Mouse (Mus musculus) small intestine, adult 2 months (tissue): ENCODE results near the gene D430041D05Rik. TPM values are rescaled to one million over a fixed set of nuclear protein-coding genes. Genes with fewer than 3 reads are reported as not detected.
A peak's percentile ranks its signal among the peaks of the same experiment; 100 is the strongest.
"Not testable (repeated sequence)": the region's sequence is repeated elsewhere in the genome, so short reads cannot be mapped to it uniquely, and the experiment has no call there.

Source experiments
- H3K27ac ChIP-seq: fragments of 200-500 bp; 2 replicates; pipeline ENCODE4 v1.5.1; 2012; ENCODE audit warnings: low read depth, low read length, control low read depth, inconsistent platforms; ENCODE audit not compliant: insufficient read depth
- H3K27me3 ChIP-seq: fragments of 200-500 bp; 2 replicates; pipeline ENCODE4 v1.6.1; 2012; ENCODE audit warnings: mild to moderate bottlenecking, moderate library complexity, low read length, inconsistent platforms; ENCODE audit not compliant: control insufficient read depth, insufficient read depth
- H3K36me3 ChIP-seq: fragments of 200-500 bp; 2 replicates; pipeline ENCODE4 v1.6.1; 2012; ENCODE audit warnings: mild to moderate bottlenecking, low read length, control low read depth, inconsistent platforms; ENCODE audit not compliant: control insufficient read depth, insufficient read depth
- H3K4me1 ChIP-seq: fragments of 200-500 bp; 2 replicates; pipeline ENCODE4 v1.6.1; 2012; ENCODE audit warnings: low read length, inconsistent platforms, mixed read lengths; ENCODE audit not compliant: control insufficient read depth, insufficient read depth, insufficient read length
- H3K4me3 ChIP-seq: fragments of 200-500 bp; 2 replicates; pipeline ENCODE4 v1.5.1; 2012; ENCODE audit warnings: low read depth, mild to moderate bottlenecking, control low read depth, inconsistent platforms, low read length, moderate library complexity
- CTCF ChIP-seq: fragments of 200-500 bp; IDR thresholded peaks from 2 replicates; pipeline ENCODE4 v1.5.1; 2012; ENCODE audit warnings: low read depth, mild to moderate bottlenecking, control low read depth, inconsistent platforms, low read length, moderate library complexity, mixed read lengths; ENCODE audit not compliant: insufficient replicate concordance, insufficient read length; ENCODE audit errors: extremely low read depth
- POLR2A ChIP-seq: fragments of 200-500 bp; IDR thresholded peaks from 2 replicates; pipeline ENCODE4 v1.6.1; 2012; ENCODE audit warnings: low read depth, mild to moderate bottlenecking, control low read depth, inconsistent platforms, low read length, moderate library complexity
- WGBS: fragments of 180-500 bp; shearing (Covaris S2); methylation state at CpG from one replicate; pipeline ENCODE4 v1.1.7; 2018; 5-methylcytosine and 5-hydroxymethylcytosine counted together
- polyA plus RNA-seq: library from polyadenylated mRNA; depleted of rRNA; stranded (reverse); fragments of >200 nt; gene quantifications from 2 replicates; pipeline ENCODE4 v1.2.3, GENCODE M21; 2012

Gene D430041D05Rik
- polyA plus RNA-seq, 1 experiment: not detected

GRCm38 (mm10) chr2:104104800-104105199, 306.0 kb downstream of the D430041D05Rik start:
- 84% methylated on average over 6 of the region's 6 CpGs for WGBS
- Histone ChIP-seq H3K36me3 (no peaks in the 10 kb centered on the region), H3K27ac (no peak overlapping the region), H3K27me3 (no peaks in the 10 kb centered on the region), H3K4me3 (no peak overlapping the region), H3K4me1 (no peaks in the 10 kb centered on the region)
- TF ChIP-seq POLR2A (no peak), CTCF (no peak)

- no peak overlapping the region for H3K4me3 ChIP-seq
- TF ChIP-seq POLR2A (no peak), CTCF (no peak)
- H3K27me3 ChIP-seq: no peaks in the 10 kb centered on the region
- no peaks in the 10 kb centered on the region for H3K36me3 ChIP-seq
- H3K4me1 ChIP-seq: peaks cover 4% of the 10 kb centered on the region; the same call in 1 of the 2 replicates
- WGBS: 76% methylated on average over 1 of the region's 1 CpGs
- H3K27ac ChIP-seq: no peak overlapping the region
Measured at GRCm38 (mm10) chr2:104099946-104100345, 310.9 kb downstream of the D430041D05Rik start.

GRCm38 (mm10) chr2:104099231-104099585, 311.6 kb downstream of the D430041D05Rik start:
- Histone ChIP-seq H3K4me3 (no peak overlapping the region), H3K27ac (no peak overlapping the region), H3K36me3 (no peaks in the 10 kb centered on the region), H3K27me3 (no peaks in the 10 kb centered on the region), H3K4me1 (peaks cover 4% of the 10 kb centered on the region; the same call in 1 of the 2 replicates)
- TF ChIP-seq CTCF: no peak
- TF ChIP-seq POLR2A: no peak
- WGBS: 94% methylated on average over 2 of the region's 2 CpGs

GRCm38 (mm10) chr2:104098529-104099230, 312.1 kb downstream of the D430041D05Rik start:
- WGBS: 10% methylated on average over 3 of the region's 3 CpGs
- Histone ChIP-seq H3K4me3 (no peak overlapping the region), H3K4me1 (peaks cover 4% of the 10 kb centered on the region; the same call in 1 of the 2 replicates), H3K36me3 (no peaks in the 10 kb centered on the region), H3K27me3 (no peaks in the 10 kb centered on the region), H3K27ac (no peak overlapping the region)
- TF ChIP-seq POLR2A: no peak
- TF ChIP-seq CTCF: no peak

- H3K27ac ChIP-seq, H3K36me3 ChIP-seq, H3K4me1 ChIP-seq, H3K4me3 ChIP-seq, H3K27me3 ChIP-seq: not testable (repeated sequence)
- WGBS: 93% methylated on average over 4 of the region's 4 CpGs
Measured at GRCm38 (mm10) chr2:104097396-104097795, 313.4 kb downstream of the D430041D05Rik start.

GRCm38 (mm10) chr2:104096796-104097195, 314.0 kb downstream of the D430041D05Rik start:
- not testable (repeated sequence) for H3K27ac ChIP-seq, H3K4me1 ChIP-seq, H3K27me3 ChIP-seq, H3K36me3 ChIP-seq, H3K4me3 ChIP-seq
- WGBS: 100% methylated on average over 1 of the region's 1 CpGs

- Histone ChIP-seq H3K4me3 (peak overlapping the region; percentile 57), H3K27ac (0 out of 2 replicates have a peak overlapping the region, but pooled peaks have one; percentile 4), H3K36me3 (no peaks in the 10 kb centered on the region), H3K27me3 (no peaks in the 10 kb centered on the region), H3K4me1 (peaks cover 4% of the 10 kb centered on the region; the same call in 1 of the 2 replicates)
- WGBS: 40% methylated on average over 10 of the region's 10 CpGs
- TF ChIP-seq CTCF: no peak
Measured at GRCm38 (mm10) chr2:104096256-104096655, 314.6 kb downstream of the D430041D05Rik start.
